Mouse (Mus musculus) Patski (cell line): ENCODE measurements around the gene Ppfia1. TPM values are rescaled to one million over a fixed set of nuclear protein-coding genes. Genes with fewer than 3 reads are reported as not detected.

Experiments
- ATAC-seq: fragments of 100-300 bp; one replicate; pipeline ENCODE4 v1.8.0; 2021
- CTCF ChIA-PET: fragments of 350-600 bp; sonication (Branson Sonifier 250); formaldehyde crosslinking; loops from one replicate; lab custom pipeline; 2022; ENCODE audit warnings: inconsistent platforms; lab: Charles Lee
- POLR2A ChIA-PET: fragments of 350-600 bp; sonication (Branson Sonifier 250); formaldehyde crosslinking; loops from one replicate; lab custom pipeline; 2022; ENCODE audit warnings: antibody characterized with exemption, inconsistent platforms; lab: Charles Lee
- DNase-seq: peaks from one replicate; pipeline ENCODE4 v3.0.0-alpha.2; 2011; ENCODE audit warnings: low read depth, low spot score
- H3K27me3 ChIP-seq: fragments of 371-371 bp; one replicate; pipeline ENCODE4 v1.5.1; 2021
- CTCF ChIP-seq: fragments of 100-300 bp; IDR thresholded peaks from one replicate; pipeline ENCODE4 v1.5.1; 2021
- in situ Hi-C: fragments of 300-500 bp; cut with MboI; formaldehyde crosslinking; loops from 3 replicates; pipeline ENCODE4 v1.11.1; 2018; ENCODE audit warnings: low pct_unique_long_range_greater_than_20kb, mixed read lengths
- polyA plus RNA-seq: library from polyadenylated mRNA; unstranded; gene quantifications from one replicate; pipeline ENCODE4 v1.2.3, GENCODE M21; 2021

The Ppfia1 gene
- polyA plus RNA-seq, 1 experiment from 2014 or later = 73.4 TPM

- in situ Hi-C loops = no loop called here
- no peak for TF ChIP-seq CTCF
- DNase-seq (peak; percentile 88), ATAC-seq (peak; percentile 44)
- H3K27me3 ChIP-seq = no peaks in the 10 kb centered on the region
- POLR2A ChIA-PET = no interaction called here
- CTCF ChIA-PET = interaction anchor here (2.8 kb wide), 1 partner anchor 9 kb away, joined by 10 read pairs; no protein-coding TSS in a partner anchor
Observed at GRCm38 (mm10) chr7:144577876-144578275, 24.3 kb upstream of the Ppfia1 start.

GRCm38 (mm10) chr7:144572234-144572633 is 18.7 kb upstream of the Ppfia1 start:
- H3K27me3 ChIP-seq = no peaks in the 10 kb centered on the region
- POLR2A ChIA-PET = interaction anchor here (1.5 kb wide), 1 partner anchor 11 kb away, joined by 3 read pairs; no protein-coding TSS in a partner anchor
- in situ Hi-C loops = no loop called here
- no peak for TF ChIP-seq CTCF
- DNase-seq = no peak
- no peak for ATAC-seq
- CTCF ChIA-PET = no interaction called here

GRCm38 (mm10) chr7:144571598-144571997 is 18.1 kb upstream of the Ppfia1 start:
- CTCF ChIA-PET = no interaction called here
- DNase-seq (no peak), ATAC-seq (no peak)
- no peak for TF ChIP-seq CTCF
- in situ Hi-C loops = no loop called here
- POLR2A ChIA-PET = interaction anchor here (1.5 kb wide), 1 partner anchor 12 kb away, joined by 3 read pairs; no protein-coding TSS in a partner anchor
- H3K27me3 ChIP-seq = no peaks in the 10 kb centered on the region

GRCm38 (mm10) chr7:144569428-144569827 is 15.9 kb upstream of the Ppfia1 start:
- DNase-seq (peak; percentile 76), ATAC-seq (no peak)
- no peaks in the 10 kb centered on the region for H3K27me3 ChIP-seq
- in situ Hi-C loops = no loop called here
- CTCF ChIA-PET = interaction anchor here (1.0 to 2.7 kb wide), 4 partner anchors 9 to 17 kb away, joined by 3 to 10 read pairs (median 6); no protein-coding TSS in a partner anchor
- no peak for TF ChIP-seq CTCF
- POLR2A ChIA-PET = interaction anchor here (0.7 kb wide), 1 partner anchor 656 kb away, joined by 3 read pairs; no protein-coding TSS in a partner anchor

- no peaks in the 10 kb centered on the region for H3K27me3 ChIP-seq
- TF ChIP-seq CTCF = no peak
- ChIA-PET POLR2A (interaction anchor here (0.5 kb wide), 1 partner anchor 14 kb away, joined by 3 read pairs; the partner anchor contains the start of gene Fadd), CTCF (interaction anchor here (1.0 to 2.7 kb wide), 4 partner anchors 8 to 14 kb away, joined by 3 to 10 read pairs (median 4); partner anchors contain the start of gene Fadd)
- ATAC-seq = no peak
- no peak for DNase-seq
- in situ Hi-C loops = no loop called here
Observed at GRCm38 (mm10) chr7:144568091-144568490, 14.6 kb upstream of the Ppfia1 start.

GRCm38 (mm10) chr7:144566921-144567682 is 13.6 kb upstream of the Ppfia1 start:
- ATAC-seq (peak; percentile 58), DNase-seq (no peak)
- POLR2A ChIA-PET = interaction anchor here (0.6 to 1.3 kb wide), 2 partner anchors 13 to 711 kb away, joined by 4 to 11 read pairs; partner anchors contain the start of gene Ppfia1
- CTCF ChIA-PET = interaction anchor here (1.4 to 2.7 kb wide), 2 partner anchors 11 to 14 kb away, joined by 4 to 10 read pairs; no protein-coding TSS in a partner anchor
- in situ Hi-C loops = no loop called here
- TF ChIP-seq CTCF = no peak
- H3K27me3 ChIP-seq = no peaks in the 10 kb centered on the region

- no peak for TF ChIP-seq CTCF
- no peaks in the 10 kb centered on the region for H3K27me3 ChIP-seq
- CTCF ChIA-PET = interaction anchor here (1.6 kb wide), 1 partner anchor 9 kb away, joined by 3 read pairs; the partner anchor contains the start of gene Ppfia1
- DNase-seq = no peak
- in situ Hi-C loops = no loop called here
- ATAC-seq = peak; percentile 17
- POLR2A ChIA-PET = no interaction called here
Observed at GRCm38 (mm10) chr7:144563456-144564155, 10.1 kb upstream of the Ppfia1 start.

- DNase-seq (no peak), ATAC-seq (no peak)
- ChIA-PET POLR2A (no interaction called here), CTCF (no interaction called here)
- no peak for TF ChIP-seq CTCF
- H3K27me3 ChIP-seq = no peaks in the 10 kb centered on the region
- in situ Hi-C loops = no loop called here
Observed at GRCm38 (mm10) chr7:144562016-144562415, 8.5 kb upstream of the Ppfia1 start.

- TF ChIP-seq CTCF = no peak
- in situ Hi-C loops = no loop called here
- no peaks in the 10 kb centered on the region for H3K27me3 ChIP-seq
- CTCF ChIA-PET = interaction anchor here (1.1 kb wide), 1 partner anchor 8 kb away, joined by 3 read pairs; no protein-coding TSS in a partner anchor
- no peak for DNase-seq
- ATAC-seq = no peak
- POLR2A ChIA-PET = interaction anchor here (0.8 kb wide), 1 partner anchor 22 kb away, joined by 3 read pairs; the partner anchor contains the start of gene Fadd
Observed at GRCm38 (mm10) chr7:144560594-144560993, 7.1 kb upstream of the Ppfia1 start.

- no peaks in the 10 kb centered on the region for H3K27me3 ChIP-seq
- in situ Hi-C loops = no loop called here
- ChIA-PET CTCF (interaction anchor here (1.2 kb wide), 1 partner anchor 18 kb away, joined by 3 read pairs; no protein-coding TSS in a partner anchor), POLR2A (no interaction called here)
- DNase-seq = no peak
- no peak for ATAC-seq
- no peak for TF ChIP-seq CTCF
Observed at GRCm38 (mm10) chr7:144558552-144558951, 5.0 kb upstream of the Ppfia1 start.
